Mouse (Mus musculus): ENCODE measurements around the gene Gigyf1. TPM values are rescaled to one million over a fixed set of nuclear protein-coding genes. Genes with fewer than 3 reads are reported as not detected.

Gene Gigyf1
- polyA plus RNA-seq, 1 experiment from 2014 or later: 19.0 TPM

GRCm38 (mm10) chr5:137569031-137569430 is 50.7 kb downstream of the Gigyf1 start:
- no peaks in the 10 kb centered on the region; the same call in 1 of the 2 replicates for H3K36me3 ChIP-seq
- H3K27me3 ChIP-seq: peaks cover 3% of the 10 kb centered on the region; the same call in 1 of the 2 replicates
- no peaks in the 10 kb centered on the region for H3K9me3 ChIP-seq (replicated peaks)
- WGBS: 78% methylated on average over 12 of the region's 12 CpGs
- no peak overlapping the region for H3K9ac ChIP-seq
- no peak overlapping the region for H3K4me2 ChIP-seq (replicated peaks)
- peaks cover 3% of the 10 kb centered on the region; the same call in 1 of the 2 replicates for H3K4me1 ChIP-seq
- H3K27ac ChIP-seq: no peak overlapping the region
- ATAC-seq (ENCODE audit: low FRiP score): no peak
- no peak overlapping the region for H3K4me3 ChIP-seq

- ATAC-seq (ENCODE audit: low FRiP score): no peak
- Histone ChIP-seq H3K4me2 (replicated peaks) (no peak within 1 kb of the TSS), H3K4me1 (peaks cover 8% of the 10 kb centered on the region; the same call in 1 of the 2 replicates), H3K36me3 (no peaks in the 10 kb centered on the region; the same call in 1 of the 2 replicates), H3K27ac (no peak within 1 kb of the TSS), H3K9ac (no peak within 1 kb of the TSS), H3K9me3 (replicated peaks) (no peaks in the 10 kb centered on the region), H3K27me3 (peaks cover 6% of the 10 kb centered on the region; the same call in 1 of the 2 replicates), H3K4me3 (no peak within 1 kb of the TSS)
- 33% methylated on average over 9 of the region's 9 CpGs for WGBS
These were observed 51.3 kb downstream of the Gigyf1 start, which contains the start of gene Tfr2 for GRCm38 (mm10) chr5:137569665-137570064. Tfr2 (plus strand) TSS chr5:137569840.

GRCm38 (mm10) chr5:137570181-137570580 is 51.8 kb downstream of the Gigyf1 start:
- Histone ChIP-seq H3K4me2 (replicated peaks) (no peak overlapping the region), H3K9me3 (replicated peaks) (no peaks in the 10 kb centered on the region)

GRCm38 (mm10) chr5:137570691-137571586 is 52.6 kb downstream of the Gigyf1 start:
- Histone ChIP-seq H3K36me3 (no peaks in the 10 kb centered on the region), H3K27me3 (peaks cover 10% of the 10 kb centered on the region; the same call in 1 of the 2 replicates), H3K9ac (no peak overlapping the region), H3K9me3 (replicated peaks) (no peaks in the 10 kb centered on the region), H3K27ac (no peak overlapping the region), H3K4me2 (replicated peaks) (no peak overlapping the region), H3K4me1 (0 out of 2 replicates have a peak, but pooled peaks cover 6% of the 10 kb centered on the region), H3K4me3 (no peak overlapping the region)
- WGBS: 82% methylated on average over 17 of the region's 17 CpGs
- ATAC-seq (ENCODE audit: low FRiP score): 0 out of 2 replicates have a peak, but pooled peaks have one; percentile 19

More at GRCm38 (mm10) chr5:137570181-137570580, 51.8 kb downstream of the Gigyf1 start:
- Histone ChIP-seq H3K27ac (no peak overlapping the region), H3K36me3 (no peaks in the 10 kb centered on the region), H3K9ac (no peak overlapping the region), H3K4me3 (no peak overlapping the region), H3K27me3 (peaks cover 9% of the 10 kb centered on the region; the same call in 1 of the 2 replicates), H3K4me1 (peaks cover 9% of the 10 kb centered on the region; the same call in 1 of the 2 replicates)
- ATAC-seq (ENCODE audit: low FRiP score): no peak
- 53% methylated on average over 7 of the region's 7 CpGs for WGBS

GRCm38 (mm10) chr5:137574470-137574901 is 56.1 kb downstream of the Gigyf1 start:
- 7% methylated on average over 27 of the region's 27 CpGs for WGBS
- H3K4me1 ChIP-seq: 0 out of 2 replicates have a peak, but pooled peaks cover 6% of the 10 kb centered on the region

More at GRCm38 (mm10) chr5:137574470-137574901, 56.1 kb downstream of the Gigyf1 start:
- H3K4me3 ChIP-seq: peak overlapping the region; percentile 26
- H3K36me3 ChIP-seq: no peaks in the 10 kb centered on the region
- ATAC-seq (ENCODE audit: low FRiP score): no peak
- peak overlapping the region; percentile 43; the same call in 1 of the 2 replicates for H3K9ac ChIP-seq
- no peak overlapping the region for H3K27ac ChIP-seq
- peak overlapping the region; percentile 51 for H3K4me2 ChIP-seq (replicated peaks)
- no peaks in the 10 kb centered on the region for H3K9me3 ChIP-seq (replicated peaks)
- peaks cover 10% of the 10 kb centered on the region; the same call in 1 of the 2 replicates for H3K27me3 ChIP-seq

Small RNA genes within 50 kb of the gene (microRNA-seq; reads per million reads assigned to microRNA genes)
- 1.9 reads per million for gene Mir6418

Other genes starting within 250 kb of the Gigyf1 start
- gene Ache, start 231.0 kb upstream of the Gigyf1 start, polyA plus RNA-seq (2016; fragmentation: Nextera tagmentation; extraction: Ambion mirVana): 12.6 and 13.1 TPM in 2 replicates
- 8.1 and 10.3 TPM in 2 replicates for gene Ufsp1, start 223.9 kb upstream of the Gigyf1 start, polyA plus RNA-seq (2016; fragmentation: Nextera tagmentation; extraction: Ambion mirVana)
- 151 and 152 TPM in 2 replicates for gene Srrt, start 210.9 kb upstream of the Gigyf1 start, polyA plus RNA-seq (2016; fragmentation: Nextera tagmentation; extraction: Ambion mirVana)
- gene Trip6, start 204.1 kb upstream of the Gigyf1 start, polyA plus RNA-seq (2016; fragmentation: Nextera tagmentation; extraction: Ambion mirVana): 40.0 and 40.7 TPM in 2 replicates
- 21.9 and 23.6 TPM in 2 replicates for gene Slc12a9, start 185.0 kb upstream of the Gigyf1 start, polyA plus RNA-seq (2016; fragmentation: Nextera tagmentation; extraction: Ambion mirVana)
- 40.9 and 45.0 TPM in 2 replicates for gene Ephb4, start 168.4 kb upstream of the Gigyf1 start, polyA plus RNA-seq (2016; fragmentation: Nextera tagmentation; extraction: Ambion mirVana)
- 0.09 and 0.15 TPM in 2 replicates for gene Zan, start 41.5 kb upstream of the Gigyf1 start, polyA plus RNA-seq (2016; fragmentation: Nextera tagmentation; extraction: Ambion mirVana)
- gene Pop7, start 16.0 kb upstream of the Gigyf1 start, polyA plus RNA-seq (2016; fragmentation: Nextera tagmentation; extraction: Ambion mirVana): 60.7 and 61.3 TPM in 2 replicates
- gene Epo, start 14.7 kb downstream of the Gigyf1 start, polyA plus RNA-seq (2016; fragmentation: Nextera tagmentation; extraction: Ambion mirVana): not detected in 2 replicates
- 466 and 467 TPM in 2 replicates for gene Gnb2, start 15.0 kb downstream of the Gigyf1 start, polyA plus RNA-seq (2016; fragmentation: Nextera tagmentation; extraction: Ambion mirVana)
- gene Actl6b, start 35.0 kb downstream of the Gigyf1 start, polyA plus RNA-seq (2016; fragmentation: Nextera tagmentation; extraction: Ambion mirVana): 103 and 108 TPM in 2 replicates
- 3.3 and 3.4 TPM in 2 replicates for gene Tfr2, start 51.3 kb downstream of the Gigyf1 start, polyA plus RNA-seq (2016; fragmentation: Nextera tagmentation; extraction: Ambion mirVana)
- 38.7 and 40.0 TPM in 2 replicates for gene Mospd3, start 82.5 kb downstream of the Gigyf1 start, polyA plus RNA-seq (2016; fragmentation: Nextera tagmentation; extraction: Ambion mirVana)
- 66.6 and 82.5 TPM in 2 replicates for gene Pcolce, start 95.2 kb downstream of the Gigyf1 start, polyA plus RNA-seq (2016; fragmentation: Nextera tagmentation; extraction: Ambion mirVana)
- 0.23 and 0.25 TPM in 2 replicates for gene Fbxo24, start 110.5 kb downstream of the Gigyf1 start, polyA plus RNA-seq (2016; fragmentation: Nextera tagmentation; extraction: Ambion mirVana)
- 32.4 and 34.3 TPM in 2 replicates for gene Lrch4, start 110.6 kb downstream of the Gigyf1 start, polyA plus RNA-seq (2016; fragmentation: Nextera tagmentation; extraction: Ambion mirVana)
- 8.3 and 10.8 TPM in 2 replicates for gene Gm20605, start 110.6 kb downstream of the Gigyf1 start, polyA plus RNA-seq (2016; fragmentation: Nextera tagmentation; extraction: Ambion mirVana)
- gene Sap25, start 122.8 kb downstream of the Gigyf1 start, polyA plus RNA-seq (2016; fragmentation: Nextera tagmentation; extraction: Ambion mirVana): 7.6 and 8.0 TPM in 2 replicates
- gene Irs3, start 127.2 kb downstream of the Gigyf1 start, polyA plus RNA-seq (2016; fragmentation: Nextera tagmentation; extraction: Ambion mirVana): 0.10 and 0.22 TPM in 2 replicates
- gene Agfg2, start 166.2 kb downstream of the Gigyf1 start, polyA plus RNA-seq (2016; fragmentation: Nextera tagmentation; extraction: Ambion mirVana): 21.2 and 22.4 TPM in 2 replicates
- 20.9 and 22.2 TPM in 2 replicates for gene Nyap1, start 223.1 kb downstream of the Gigyf1 start, polyA plus RNA-seq (2016; fragmentation: Nextera tagmentation; extraction: Ambion mirVana)
- 81.8 and 82.9 TPM in 2 replicates for gene Tsc22d4, start 227.2 kb downstream of the Gigyf1 start, polyA plus RNA-seq (2016; fragmentation: Nextera tagmentation; extraction: Ambion mirVana)